Mouse (Mus musculus) kidney, adult 9 months (tissue): ENCODE data around the gene Fitm2.
A peak's percentile ranks its signal among the peaks of the same experiment; 100 is the strongest.

Experiments used
- DNase-seq: peaks from one replicate; pipeline ENCODE4 v3.0.0; 2022

Gene Fitm2

DNA sequence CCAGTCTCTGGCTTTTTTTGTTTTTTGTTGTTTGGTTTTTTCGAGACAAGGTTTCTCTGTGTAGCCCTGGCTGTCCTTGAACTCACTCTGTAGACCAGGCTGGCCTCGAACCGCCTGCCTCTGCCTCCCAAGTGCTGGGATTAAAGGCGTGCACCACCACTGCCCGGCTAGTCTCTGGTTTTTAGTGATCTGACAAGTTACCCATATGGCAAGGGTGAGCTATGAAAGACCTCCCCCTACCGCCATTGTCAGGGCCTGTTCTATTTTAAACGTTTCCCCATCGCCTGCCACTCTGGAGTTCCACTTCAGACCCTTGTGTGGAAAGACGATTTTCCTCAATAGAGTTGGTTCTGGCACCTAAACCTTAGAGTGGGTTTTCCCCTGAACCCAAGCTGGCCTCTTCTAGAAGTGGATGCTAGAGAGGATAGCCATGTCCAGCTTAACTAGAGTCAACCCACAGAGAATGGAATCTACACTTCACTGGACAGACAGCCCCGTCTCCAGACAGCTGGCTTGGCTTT, 52.0 kb downstream of the Fitm2 start:
- DNase-seq = peak; percentile 21

DNA sequence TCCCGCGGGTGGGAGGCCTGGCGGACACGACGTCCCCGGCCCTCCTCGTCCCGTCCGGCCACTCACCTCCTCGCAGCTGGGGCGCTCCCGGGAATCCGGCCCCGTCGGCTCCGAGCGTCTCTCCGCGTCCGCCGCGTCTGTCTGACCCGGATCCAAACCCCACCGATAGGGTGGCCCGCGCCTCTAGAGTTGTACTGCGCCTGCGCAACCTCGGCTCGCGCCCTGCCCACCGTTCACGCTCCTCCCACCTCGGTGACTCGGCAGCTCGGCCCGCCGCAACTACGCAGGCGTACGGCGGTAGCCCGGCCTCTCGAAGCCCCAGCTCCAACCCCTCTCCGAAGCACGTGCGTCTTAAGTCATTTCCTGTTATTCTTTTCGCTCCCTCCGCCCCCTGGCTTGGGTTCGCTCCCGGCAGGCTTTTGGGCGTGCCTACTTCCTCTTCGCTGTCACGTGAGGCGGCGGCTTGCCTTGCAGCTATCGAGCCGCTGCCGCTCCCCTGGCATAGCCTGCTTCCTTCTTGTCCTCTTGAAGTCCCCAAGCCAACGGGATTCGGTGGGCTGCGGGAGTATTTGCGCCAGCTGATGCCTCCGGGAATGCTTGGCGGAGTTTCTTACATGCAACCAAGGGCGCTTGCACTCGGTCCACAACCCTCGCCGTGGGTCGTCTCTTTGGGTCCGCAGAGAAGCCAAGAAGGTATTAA, 52.9 kb downstream of the Fitm2 start:
- peak; percentile 100 for DNase-seq

GRCm38 (mm10) chr2:163418841-163419345, 53.5 kb downstream of the Fitm2 start:
- no peak for DNase-seq

GRCm38 (mm10) chr2:163417830-163418229, 54.6 kb downstream of the Fitm2 start:
- no peak for DNase-seq

DNA sequence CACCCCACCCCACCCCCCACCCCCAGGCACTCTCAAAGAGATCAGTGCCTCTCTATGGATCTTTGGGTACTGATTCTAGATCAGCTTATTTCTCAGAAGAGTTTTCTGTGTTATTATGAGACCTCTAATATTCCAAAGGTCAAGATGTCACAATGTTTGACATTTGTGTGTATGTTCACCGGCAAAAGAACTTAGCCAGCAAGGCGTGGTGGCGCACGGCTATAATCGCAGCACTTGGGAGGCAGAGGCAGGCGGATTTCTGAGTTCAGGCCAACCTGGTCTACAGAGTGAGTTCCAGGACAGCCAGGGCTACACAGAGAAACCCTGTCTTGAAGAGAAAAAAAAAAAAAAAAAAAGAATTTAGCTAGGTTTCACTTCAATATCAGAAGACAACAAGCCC, 55.4 kb downstream of the Fitm2 start:
- no peak for DNase-seq
